In genomic region chr8:122702301-122702941, GRCm38 (mm10) we compare ENCODE assay signal across 13 mouse cellular contexts. TPM values are rescaled to one million over a fixed set of nuclear protein-coding genes. Genes with fewer than 3 reads are reported as not detected.
DNase-seq lines count a peak whose midpoint lies in the region; ATAC-seq and TF ChIP-seq lines count a peak whose summit lies in the region.
"Had no signal": no experiment of that assay in that cellular context is flagged by ENCODE, and none has a peak within 500 bp of the region (broad histone marks: within the 10 kb centered on the region; RNA-seq: fewer than 3 reads in every experiment).

No protein-coding gene starts in this region.

- no peaks in the 10 kb centered on the region for H3K36me3 ChIP-seq in intestine, embryonic 16.5 days (ENCODE audit: control insufficient read depth, insufficient read depth, low read length)
- no peaks in the 10 kb centered on the region for H3K36me3 ChIP-seq in intestine, embryonic 15.5 days
- no peaks in the 10 kb centered on the region for H3K36me3 ChIP-seq in CH12.LX (replicated peaks in 1 of 2; ENCODE audit: control insufficient read depth in 1 of 2, insufficient read depth in 1 of 2, low read length in 1 of 2)
- H3K36me3 ChIP-seq in liver, embryonic 13.5 days: no peaks in the 10 kb centered on the region
- no peaks in the 10 kb centered on the region for H3K36me3 ChIP-seq in stomach, postnatal 0 days (ENCODE audit: control insufficient read depth, insufficient read depth, low read length)
- H3K36me3 ChIP-seq: limb, embryonic 15.5 days; midbrain, embryonic 10.5 days; neural tube, embryonic 15.5 days had no signal

- ATAC-seq in intestine, embryonic 16.5 days: no peak
- no peak for ATAC-seq in intestine, embryonic 15.5 days
- ATAC-seq in liver, embryonic 13.5 days (ENCODE audit: low read depth): no peak
- ATAC-seq in stomach, postnatal 0 days (ENCODE audit: low FRiP score, low TSS enrichment): no peak

- H3K9me3 ChIP-seq in intestine, embryonic 16.5 days (ENCODE audit: control insufficient read depth, low read length): no peaks in the 10 kb centered on the region
- H3K9me3 ChIP-seq in intestine, embryonic 15.5 days: no peaks in the 10 kb centered on the region
- no peaks in the 10 kb centered on the region for H3K9me3 ChIP-seq in CH12.LX (replicated peaks; ENCODE audit: low read length)
- H3K9me3 ChIP-seq in liver, embryonic 13.5 days (replicated peaks): no peaks in the 10 kb centered on the region
- H3K9me3 ChIP-seq in stomach, postnatal 0 days (ENCODE audit: control insufficient read depth, low read length): no peaks in the 10 kb centered on the region
- H3K9me3 ChIP-seq: limb, embryonic 15.5 days; midbrain, embryonic 10.5 days; neural tube, embryonic 15.5 days had no signal

- H3K27me3 ChIP-seq in intestine, embryonic 16.5 days (replicated peaks; ENCODE audit: control insufficient read depth, insufficient read depth, low read length): no peaks in the 10 kb centered on the region; the same call in 1 of the 2 replicates
- no peaks in the 10 kb centered on the region for H3K27me3 ChIP-seq in intestine, embryonic 15.5 days (replicated peaks)
- peaks cover 3% of the 10 kb centered on the region for H3K27me3 ChIP-seq in CH12.LX (replicated peaks)
- peaks cover 51% of the 10 kb centered on the region for H3K27me3 ChIP-seq in liver, embryonic 13.5 days
- H3K27me3 ChIP-seq in stomach, postnatal 0 days (ENCODE audit: control insufficient read depth, insufficient read depth, low read length): no peaks in the 10 kb centered on the region
- H3K27me3 ChIP-seq: neural tube, embryonic 15.5 days had no signal

- no peak overlapping the region for H3K4me2 ChIP-seq in intestine, embryonic 16.5 days (ENCODE audit: low read depth, low read length)
- H3K4me2 ChIP-seq in intestine, embryonic 15.5 days (replicated peaks): no peak overlapping the region
- H3K4me2 ChIP-seq in CH12.LX (ENCODE audit: insufficient read depth, low read depth, poor library complexity, severe bottlenecking): peak overlapping the region; percentile 48
- H3K4me2 ChIP-seq in liver, embryonic 13.5 days: peak overlapping the region; percentile 9; the same call in 1 of the 2 replicates
- H3K4me2 ChIP-seq in stomach, postnatal 0 days (replicated peaks; ENCODE audit: low read depth): no peak overlapping the region
- H3K4me2 ChIP-seq: limb, embryonic 15.5 days; neural tube, embryonic 15.5 days had no signal

- no peak; the same call in 1 of the 2 replicates for TF ChIP-seq POLR2A in CH12.LX (IDR thresholded peaks at IDR 0.05; ENCODE audit: low read depth, low read length)

- dilution Hi-C loops in CH12.LX (cut with MboI; ENCODE audit: extremely low pct_ligation_motif_present, extremely low pct_unique_long_range_greater_than_20kb, low sequenced_read_pairs): no loop called here

- 43% methylated on average over 10 of the region's 10 CpGs for WGBS in intestine, embryonic 16.5 days
- 40% methylated on average over 10 of the region's 10 CpGs for WGBS in intestine, embryonic 15.5 days
- WGBS in liver, embryonic 13.5 days (ENCODE audit: insufficient replicate concordance): 16% methylated on average over 10 of the region's 10 CpGs
- WGBS in stomach, postnatal 0 days: 36% methylated on average over 10 of the region's 10 CpGs

- peak overlapping the region; percentile 17; the same call in 1 of the 2 replicates for H3K9ac ChIP-seq in intestine, embryonic 16.5 days (ENCODE audit: low read depth, low read length)
- no peak overlapping the region for H3K9ac ChIP-seq in intestine, embryonic 15.5 days
- no peak overlapping the region for H3K9ac ChIP-seq in CH12.LX (ENCODE audit: insufficient read depth, low read depth)
- H3K9ac ChIP-seq in liver, embryonic 13.5 days: peak overlapping the region; percentile 41; the same call in 1 of the 2 replicates
- H3K9ac ChIP-seq in stomach, postnatal 0 days (ENCODE audit: low read length): no peak overlapping the region
- H3K9ac ChIP-seq: limb, embryonic 15.5 days; neural tube, embryonic 15.5 days had no signal

- peak; percentile 97 for DNase-seq in CH12.LX (ENCODE audit: extremely low read depth)
- no peak for DNase-seq in liver, embryonic 13.5 days
- DNase-seq in stomach, postnatal 0 days (ENCODE audit: low spot score): peak; percentile 66
- DNase-seq in frontal cortex, postnatal 36 days (ENCODE audit: low spot score in 2 of 2): no peak
- DNase-seq in adrenal gland, postnatal 14 days: no peak
- no peak for DNase-seq in lung, adult 18-20 months
- DNase-seq: kidney, adult 11 months; right cerebral cortex, postnatal 25 days had no signal

- in situ Hi-C loops in CH12.LX (cut with MboI; ENCODE audit: low pct_ligation_motif_present, low pct_unique_long_range_greater_than_20kb, low sequenced_read_pairs): no loop called here

- TF ChIP-seq EP300 in CH12.LX (IDR thresholded peaks at IDR 0.05; ENCODE audit: low read length): peak; percentile 98
- no peak for TF ChIP-seq EP300 in stomach, postnatal 0 days (optimal IDR thresholded peaks at IDR 0.05)

- peak overlapping the region; percentile 9; the same call in 1 of the 2 replicates for H3K27ac ChIP-seq in intestine, embryonic 16.5 days (ENCODE audit: low read length)
- H3K27ac ChIP-seq in intestine, embryonic 15.5 days: no peak overlapping the region
- peak overlapping the region; percentile 98 for H3K27ac ChIP-seq in CH12.LX (ENCODE audit: insufficient read depth, low read depth)
- H3K27ac ChIP-seq in liver, embryonic 13.5 days: peak overlapping the region; percentile 69
- H3K27ac ChIP-seq in stomach, postnatal 0 days (replicated peaks): peak overlapping the region; percentile 35; the same call in 1 of the 2 replicates
- H3K27ac ChIP-seq: limb, embryonic 15.5 days; midbrain, embryonic 10.5 days; neural tube, embryonic 15.5 days had no signal

- TF ChIP-seq RAD21 in CH12.LX (IDR thresholded peaks at IDR 0.05; ENCODE audit: low read depth, low read length): peak; percentile 12

- H3K4me3 ChIP-seq in intestine, embryonic 16.5 days (ENCODE audit: low read length): no peak overlapping the region
- H3K4me3 ChIP-seq in intestine, embryonic 15.5 days (replicated peaks): no peak overlapping the region
- no peak overlapping the region for H3K4me3 ChIP-seq in CH12.LX (replicated peaks in 1 of 3; ENCODE audit: low read depth in 2 of 3, low read length in 2 of 3, poor library complexity in 1 of 3)
- no peak overlapping the region for H3K4me3 ChIP-seq in liver, embryonic 13.5 days (replicated peaks)
- H3K4me3 ChIP-seq in stomach, postnatal 0 days (ENCODE audit: low read depth, low read length): no peak overlapping the region
- H3K4me3 ChIP-seq: limb, embryonic 15.5 days; midbrain, embryonic 10.5 days; neural tube, embryonic 15.5 days had no signal

- H3K79me2 ChIP-seq in CH12.LX (replicated peaks; ENCODE audit: control insufficient read depth, extremely low read depth, insufficient read depth, poor library complexity, severe bottlenecking): peaks cover 4% of the 10 kb centered on the region; the same call in 1 of the 2 replicates

- peaks cover 6% of the 10 kb centered on the region; the same call in 1 of the 2 replicates for H3K4me1 ChIP-seq in intestine, embryonic 16.5 days (ENCODE audit: control insufficient read depth, insufficient read depth, low read length)
- H3K4me1 ChIP-seq in intestine, embryonic 15.5 days (replicated peaks): peaks cover 5% of the 10 kb centered on the region; the same call in 1 of the 2 replicates
- peaks cover 55 to 81% of the 10 kb centered on the region in 2 experiments for H3K4me1 ChIP-seq in CH12.LX (ENCODE audit: control insufficient read depth in 1 of 2, insufficient read depth in 2 of 2)
- H3K4me1 ChIP-seq in liver, embryonic 13.5 days (replicated peaks): peaks cover 82% of the 10 kb centered on the region
- no peaks in the 10 kb centered on the region for H3K4me1 ChIP-seq in stomach, postnatal 0 days (replicated peaks; ENCODE audit: control insufficient read depth, insufficient read depth)

- no peak for TF ChIP-seq CTCF in CH12.LX (conservative IDR thresholded peaks at IDR 0.05 in 1 of 2, IDR thresholded peaks at IDR 0.05 in 1 of 2; ENCODE audit: low read depth in 2 of 2, low read length in 2 of 2)
- TF ChIP-seq CTCF in stomach, postnatal 0 days (IDR thresholded peaks at IDR 0.05; ENCODE audit: low read depth): no peak

TF ChIP-seq in CH12.LX, 34 proteins besides CTCF, POLR2A, EP300 and RAD21 (continues in another document):
- TF ChIP-seq ETS1 (conservative IDR thresholded peaks at IDR 0.05; ENCODE audit: low read depth, low read length): peak; percentile 96
- no peak; the same call in 1 of the 2 replicates for TF ChIP-seq NELFE (IDR thresholded peaks at IDR 0.05; ENCODE audit: low read depth, low read length)
- TF ChIP-seq JUND (conservative IDR thresholded peaks at IDR 0.05; ENCODE audit: low read depth, low read length): peak; percentile 91
- peak; percentile 74 for TF ChIP-seq MYC (IDR thresholded peaks at IDR 0.05; ENCODE audit: low read depth, low read length)
- peak; percentile 44; the same call in 1 of the 2 replicates for TF ChIP-seq SMC3 (IDR thresholded peaks at IDR 0.05; ENCODE audit: low read depth, low read length)
- peak; percentile 94 for TF ChIP-seq CHD2 (IDR thresholded peaks at IDR 0.05; ENCODE audit: low read length)
- TF ChIP-seq KAT2A (IDR thresholded peaks at IDR 0.05; ENCODE audit: insufficient replicate concordance, low read length): peak; percentile 70; the same call in 1 of the 2 replicates
- TF ChIP-seq MEF2A (IDR thresholded peaks at IDR 0.05; ENCODE audit: borderline replicate concordance, low read depth, low read length): peak; percentile 91
- TF ChIP-seq IRF4 (IDR thresholded peaks at IDR 0.05; ENCODE audit: low read depth, low read length): peak; percentile 99
- 0 out of 2 replicates have a peak, but pooled peaks have one; percentile 8 for TF ChIP-seq TBP (conservative IDR thresholded peaks at IDR 0.05; ENCODE audit: low read depth, low read length)
- peak; percentile 62; the same call in 1 of the 2 replicates for TF ChIP-seq ELF1 (IDR thresholded peaks at IDR 0.05; ENCODE audit: low read depth, low read length)
- peak; percentile 48; the same call in 1 of the 2 replicates for TF ChIP-seq NRF1 (IDR thresholded peaks at IDR 0.05; ENCODE audit: low read depth, low read length)
- peak; percentile 76 for TF ChIP-seq JUN (IDR thresholded peaks at IDR 0.05; ENCODE audit: insufficient read depth, low read depth, low read length)
- TF ChIP-seq SIN3A (IDR thresholded peaks at IDR 0.05; ENCODE audit: low read length): peak; percentile 95
- TF ChIP-seq ZKSCAN1 (IDR thresholded peaks at IDR 0.05; ENCODE audit: borderline replicate concordance, low read depth, low read length): no peak

RNA-seq across cellular contexts. Expression of gene Cbfa2t3, which starts 3.5 kb away (rescaled TPM):
- 4.1 and 5.2 TPM in 2 replicates for polyA plus RNA-seq in intestine, embryonic 16.5 days (2015; fragmentation: Nextera tagmentation; extraction: Ambion mirVana)
- polyA plus RNA-seq in intestine, embryonic 15.5 days (2015; fragmentation: Nextera tagmentation; extraction: Ambion mirVana): 4.6 and 4.7 TPM in 2 replicates
- 2.1 and 3.4 TPM in 2 replicates for total RNA-seq in CH12.LX (2012; rRNA removed)
- 0.43 and 0.47 TPM in 2 replicates for total RNA-seq in CH12.LX (2014; rRNA removed)
- 16.5 and 22.6 TPM in 2 replicates for polyA plus RNA-seq in CH12.LX (2012; ENCODE audit: insufficient read length, low read depth)
- 4.5 and 5.7 TPM in 2 replicates for polyA plus RNA-seq in liver, embryonic 13.5 days (2015; fragmentation: Nextera tagmentation; extraction: Ambion mirVana)
- 1.8 and 2.4 TPM in 2 replicates for polyA plus RNA-seq in stomach, postnatal 0 days (2015; fragmentation: Nextera tagmentation; extraction: Ambion mirVana)
- total RNA-seq in adrenal gland, postnatal 14 days (2021): 13.6 and 14.9 TPM in 2 replicates

Comparison
In these comparisons a context has a peak if more than half of its experiments do, and no peak if none do; other contexts are left out.
1. H3K9ac ChIP-seq: peak in intestine, embryonic 16.5 days (single experiment) and liver, embryonic 13.5 days (single experiment); none in intestine, embryonic 15.5 days (single experiment), CH12.LX (single experiment) and stomach, postnatal 0 days (single experiment).
2. H3K4me2 ChIP-seq: peak in CH12.LX (single experiment) and liver, embryonic 13.5 days (single experiment); none in intestine, embryonic 16.5 days (single experiment), intestine, embryonic 15.5 days (single experiment) and stomach, postnatal 0 days (single experiment).
3. DNase-seq: peak in CH12.LX (single experiment) and stomach, postnatal 0 days (single experiment); none in liver, embryonic 13.5 days (single experiment), frontal cortex, postnatal 36 days (0 of 2), adrenal gland, postnatal 14 days (single experiment) and lung, adult 18-20 months (0 of 2).